Mouse (Mus musculus): Measurements from ENCODE around the gene Traip.

Gene Traip

DNA sequence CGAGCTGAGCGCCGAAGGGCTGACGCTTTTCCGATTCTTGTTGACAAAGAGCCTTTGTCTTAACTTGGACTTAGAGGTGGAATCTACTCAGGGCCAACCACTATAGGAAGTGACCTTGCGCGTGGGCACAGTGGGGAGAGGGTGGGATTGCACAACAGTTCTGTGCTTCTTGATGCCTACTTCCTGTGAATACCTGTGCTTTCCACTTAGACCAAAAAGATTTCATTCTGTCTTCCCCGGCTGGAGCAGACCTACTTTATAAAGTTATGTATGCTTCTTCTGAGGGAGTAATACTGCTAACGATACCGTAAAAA, at the start of gene Traip:
Traip (plus strand) TSS at position 215 of the 314 bp plus-strand sequence.
- DNase-seq: no peak

- DNase-seq: peak; percentile 74
These were observed 48.9 kb upstream of the Traip start for GRCm38 (mm10) chr9:107900840-107901626.

DNA sequence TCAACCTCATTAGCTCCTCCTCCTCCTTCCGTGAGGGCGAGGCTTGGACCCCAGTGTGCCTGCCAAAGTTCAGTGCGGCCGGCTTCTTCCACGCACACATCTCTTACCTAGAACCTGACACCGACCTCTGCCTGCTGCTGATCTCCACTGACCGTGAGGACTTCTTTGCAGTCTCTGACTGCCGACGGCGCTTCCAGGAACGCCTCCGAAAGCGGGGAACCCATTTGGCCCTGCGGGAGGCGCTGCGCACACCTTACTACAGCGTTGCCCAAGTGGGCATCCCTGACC, 48.4 kb upstream of the Traip start:
- DNase-seq: no peak

DNA sequence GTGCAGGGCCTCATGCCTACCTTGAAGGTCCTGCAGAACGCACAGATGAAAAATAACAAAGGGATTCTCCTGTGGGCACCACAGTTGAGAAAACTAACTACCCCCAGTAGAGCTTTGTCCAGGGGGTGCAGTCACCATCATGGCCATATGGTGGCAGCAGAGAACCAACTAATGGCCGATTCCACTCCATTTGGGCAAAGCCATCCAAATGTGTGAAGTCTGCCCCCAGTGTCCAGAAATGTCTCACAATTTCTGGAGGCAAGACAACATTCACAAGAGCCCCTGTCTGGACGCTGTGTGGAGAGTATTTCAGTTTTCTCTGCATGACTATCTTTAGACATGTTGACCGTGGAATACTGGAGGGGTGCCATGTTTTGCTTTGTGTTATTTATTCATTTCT, 45.2 kb upstream of the Traip start:
- DNase-seq: peak; percentile 85

DNA sequence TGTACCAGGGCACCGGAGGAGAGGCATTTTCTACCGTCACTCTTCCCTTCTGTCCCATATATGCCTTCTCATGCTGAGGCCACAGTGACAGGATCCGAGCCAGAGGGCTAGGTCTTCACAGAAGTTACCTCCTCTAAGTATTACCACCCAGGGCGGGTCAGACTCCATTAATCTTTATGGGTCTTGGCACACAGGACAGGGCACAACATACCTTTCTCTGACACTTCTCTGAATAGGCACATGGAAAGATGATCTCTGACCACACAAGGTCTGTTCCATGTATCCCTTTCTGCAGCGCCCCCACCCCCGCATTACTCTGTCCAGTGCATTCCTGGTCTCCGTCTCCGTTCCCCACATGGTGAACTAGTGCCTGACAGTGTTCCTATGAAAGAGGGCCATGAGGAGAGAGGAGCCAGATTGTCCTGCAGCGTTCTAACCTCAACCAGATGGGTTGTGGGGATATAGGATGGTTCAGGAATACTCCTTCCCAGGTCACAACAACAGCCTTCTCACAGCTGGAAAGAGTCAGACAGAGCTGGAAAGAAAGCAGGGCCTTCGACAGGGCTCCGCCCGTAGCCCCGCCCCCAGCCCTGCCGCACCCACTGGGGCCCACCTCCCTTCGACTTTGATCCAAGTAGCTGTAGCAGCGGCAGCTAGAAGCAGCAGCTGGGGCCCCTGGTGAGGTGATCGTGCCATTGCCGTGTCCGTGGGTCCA, 43.5 kb upstream of the Traip start, which contains the start of gene Mst1r:
Mst1r (plus strand) TSS at position 622 of the 715 bp plus-strand sequence.
- peak; percentile 87 for DNase-seq

- DNase-seq: no peak
These were observed 42.8 kb upstream of the Traip start for GRCm38 (mm10) chr9:107906967-107907800.

GRCm38 (mm10) chr9:107907801-107908120, 42.2 kb upstream of the Traip start:
- no peak for DNase-seq

GRCm38 (mm10) chr9:107908410-107909158, 41.4 kb upstream of the Traip start:
- DNase-seq: no peak

GRCm38 (mm10) chr9:107910025-107910769, 39.7 kb upstream of the Traip start:
- no peak for DNase-seq

- no peak for DNase-seq
These were observed 35.0 kb upstream of the Traip start for GRCm38 (mm10) chr9:107914764-107915420.

GRCm38 (mm10) chr9:107917895-107918608, 31.9 kb upstream of the Traip start:
- no peak for DNase-seq

DNA sequence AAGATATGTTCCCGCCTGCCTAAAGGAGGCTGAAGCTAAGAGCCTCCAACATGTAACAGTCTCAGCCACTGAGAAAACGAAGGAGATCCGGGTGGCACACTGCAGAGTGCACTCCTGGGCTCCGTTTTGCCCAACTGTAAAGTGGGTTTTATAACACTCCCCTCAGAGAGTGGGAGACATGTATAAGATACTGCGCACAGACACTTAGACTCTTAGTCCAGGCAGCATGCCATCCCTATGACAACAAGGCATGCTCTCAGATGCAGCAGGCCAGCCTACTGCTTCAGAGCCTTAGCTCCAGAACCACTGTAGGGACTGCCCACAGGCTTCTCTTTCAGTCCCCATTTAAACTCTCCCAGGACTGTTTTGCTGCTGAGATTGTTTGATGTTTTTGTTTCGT, 31.1 kb upstream of the Traip start:
- no peak for DNase-seq

GRCm38 (mm10) chr9:107919441-107919840, 30.5 kb upstream of the Traip start:
- no peak for DNase-seq

- DNase-seq: peak; percentile 56
These were observed 26.9 kb upstream of the Traip start for GRCm38 (mm10) chr9:107923021-107923420.

DNA sequence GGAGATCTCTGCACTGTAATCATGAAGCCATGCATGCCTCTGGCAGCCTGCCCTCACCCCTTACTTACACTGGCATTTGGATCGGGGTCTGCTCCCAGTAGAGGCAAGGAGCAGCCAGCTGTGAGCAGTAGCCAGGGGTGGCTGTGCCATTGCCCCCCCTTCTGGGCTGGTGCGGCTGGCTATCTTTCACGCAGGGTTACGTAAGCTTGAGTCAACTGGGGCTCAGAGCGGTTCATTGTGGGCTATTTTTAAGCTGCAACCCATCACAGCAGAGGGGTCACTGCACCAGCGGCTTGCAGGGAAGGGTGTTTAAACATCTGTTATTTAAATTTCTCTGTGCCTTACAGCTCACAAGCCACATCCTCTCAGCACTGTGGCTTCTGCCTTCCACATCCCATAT, 26.0 kb upstream of the Traip start:
- DNase-seq: peak; percentile 38

- no peak for DNase-seq
These were observed 24.7 kb upstream of the Traip start for GRCm38 (mm10) chr9:107925251-107925650.

GRCm38 (mm10) chr9:107926920-107927420, 23.0 kb upstream of the Traip start:
- no peak for DNase-seq

GRCm38 (mm10) chr9:107927749-107928148, 22.2 kb upstream of the Traip start:
- DNase-seq: no peak

DNA sequence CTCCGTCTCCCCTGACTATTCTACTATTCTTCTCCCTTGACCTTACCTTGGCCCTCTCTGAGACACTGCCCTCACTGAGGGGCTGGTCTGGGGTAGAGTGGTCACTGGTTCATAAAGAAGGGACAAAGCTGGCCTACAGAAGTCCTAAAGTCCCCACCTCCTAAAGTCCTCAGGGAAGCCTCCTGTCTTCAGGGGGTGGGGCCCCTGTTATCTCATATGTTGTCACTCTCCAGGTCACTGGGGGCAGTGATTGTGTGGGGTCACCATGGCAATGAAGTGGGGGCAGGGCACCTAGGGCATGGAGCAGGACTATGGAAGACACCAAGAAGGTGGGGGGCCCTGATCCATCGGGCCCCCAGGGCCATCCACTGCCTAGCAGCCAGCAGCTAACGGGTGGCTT, 21.8 kb upstream of the Traip start, which contains the start of gene Actl11:
Actl11 (plus strand) TSS at position 301 of the 400 bp plus-strand sequence.
- DNase-seq: no peak

DNA sequence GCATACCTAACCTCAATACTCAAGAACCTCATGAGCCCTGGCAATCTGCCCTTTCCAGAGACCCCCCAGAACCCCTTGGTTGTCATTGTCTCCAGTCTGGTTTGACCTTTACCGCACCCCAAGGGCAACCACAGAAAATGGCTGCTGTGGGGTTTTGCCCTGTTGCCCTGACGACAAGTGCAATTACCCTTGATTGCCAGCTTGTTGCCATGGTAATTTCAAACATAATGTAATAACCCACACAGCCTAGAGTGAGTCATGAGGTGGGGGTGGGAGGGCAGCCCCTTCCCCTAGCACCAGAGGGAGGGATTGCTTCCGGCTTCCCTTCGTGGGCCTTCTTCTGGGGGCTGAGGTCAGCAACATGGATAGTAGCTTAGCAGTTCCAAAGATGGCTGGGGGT, 17.7 kb upstream of the Traip start:
- DNase-seq: no peak

DNA sequence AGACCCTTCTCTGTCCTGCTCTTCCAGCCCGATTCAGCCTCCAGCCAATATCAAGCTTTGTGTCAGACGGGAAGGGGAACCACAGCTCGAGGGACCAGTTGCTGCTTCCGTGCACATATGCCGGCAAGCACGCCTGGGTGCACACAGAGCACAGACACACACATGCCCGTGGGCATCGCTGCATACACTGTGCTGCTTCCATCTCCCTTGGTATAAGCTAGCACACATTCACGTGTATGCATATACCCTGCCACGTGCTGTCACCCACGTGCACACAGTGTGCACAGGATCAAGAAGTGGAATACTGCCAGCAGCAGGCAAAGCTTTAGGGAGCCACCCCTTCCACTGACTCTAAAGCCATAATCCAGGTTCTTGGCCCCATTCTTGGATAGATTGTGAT, 15.8 kb upstream of the Traip start:
- no peak for DNase-seq

Measured in liver (tissue).